Mouse (Mus musculus) heart, postnatal 0 days (tissue): Measurements from ENCODE around the gene Wnt4.

ENCODE experiments used
- CTCF ChIP-seq: IDR thresholded peaks from 2 replicates; pipeline ENCODE4 v1.5.1; 2016; ENCODE audit warnings: antibody characterized with exemption, control low read depth, low read depth
- EP300 ChIP-seq: IDR thresholded peaks from 2 replicates; pipeline ENCODE4 v1.6.1; 2016; ENCODE audit warnings: antibody characterized with exemption, low read depth

DNA sequence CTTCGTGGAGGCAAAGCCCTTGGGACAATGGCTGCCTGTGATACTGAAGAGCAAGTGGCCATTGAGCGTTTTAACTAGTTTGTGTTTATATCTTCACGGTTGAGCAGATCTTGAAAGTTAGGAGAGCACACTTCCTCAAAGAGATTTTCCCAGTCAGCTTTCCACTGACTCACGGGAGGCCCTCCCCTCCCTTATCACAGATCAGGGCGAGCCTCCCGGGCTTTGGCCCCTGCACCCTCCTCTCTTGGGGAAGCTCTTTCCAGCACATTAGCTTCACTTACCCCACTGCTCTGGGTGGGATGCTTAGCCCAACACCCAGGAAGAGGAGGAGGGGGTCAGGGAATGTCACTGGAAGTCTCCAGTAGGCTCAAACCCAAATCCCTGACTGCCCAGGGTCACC, 3.0 kb upstream of the Wnt4 start:
- TF ChIP-seq EP300, result no peak
- TF ChIP-seq CTCF, result no peak
